19 mouse cellular contexts compared by ENCODE assay signal in the genomic region with DNA sequence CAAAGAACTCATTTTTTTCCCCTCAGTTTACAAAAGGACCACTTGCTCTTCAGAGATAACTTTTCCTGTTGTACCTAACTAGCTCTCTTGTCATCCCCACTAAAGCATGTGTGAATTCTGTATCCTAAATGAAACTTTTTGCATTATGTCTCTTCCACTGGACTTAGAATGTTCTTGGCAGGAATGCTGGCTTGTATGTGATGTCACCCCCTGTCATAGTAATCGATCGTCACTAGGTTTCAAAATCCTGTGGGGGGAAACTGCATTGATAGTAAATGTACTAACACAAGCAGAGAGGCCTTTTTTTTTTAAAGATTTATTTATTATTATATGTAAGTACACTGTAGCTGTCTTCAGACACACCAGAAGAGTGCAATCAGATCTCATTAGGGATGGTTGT.
"Had no signal": no experiment of that assay in that cellular context is flagged by ENCODE, and none has a peak within 500 bp of the region (broad histone marks: within the 10 kb centered on the region; RNA-seq: fewer than 3 reads in every experiment).

No protein-coding gene starts in this region.

- H3K9ac ChIP-seq: lung, embryonic 14.5 days; midbrain, embryonic 12.5 days; neural tube, embryonic 13.5 days; neural tube, embryonic 15.5 days had no signal

- ATAC-seq: midbrain, embryonic 16.5 days had no signal

- H3K4me3 ChIP-seq: midbrain, embryonic 10.5 days; midbrain, embryonic 12.5 days; myocyte; neural tube, embryonic 13.5 days; neural tube, embryonic 15.5 days had no signal

- H3K36me3 ChIP-seq: neural tube, embryonic 15.5 days had no signal

- H3K27ac ChIP-seq: midbrain, embryonic 10.5 days; midbrain, embryonic 12.5 days; neural tube, embryonic 13.5 days; neural tube, embryonic 15.5 days had no signal

- H3K4me1 ChIP-seq: midbrain, embryonic 12.5 days had no signal

- DNase-seq: lung, adult 18-20 months; lung, embryonic 14.5 days; lung, postnatal 10 days; lung, postnatal 4 days; midbrain, embryonic 14.5 days; retina, postnatal 1 day; right cerebral cortex, adult 18-20 months; right cerebral cortex, postnatal 25 days; right cerebral cortex, postnatal 4 days; spleen, adult 18-20 months; thymus, adult 18-20 months; thymus, postnatal 14 days; thymus, postnatal 36 days had no signal

- H3K9me3 ChIP-seq: midbrain, embryonic 10.5 days; midbrain, embryonic 12.5 days; neural tube, embryonic 13.5 days; neural tube, embryonic 15.5 days had no signal

- H3K27me3 ChIP-seq: midbrain, embryonic 12.5 days; neural tube, embryonic 13.5 days; neural tube, embryonic 15.5 days had no signal

- H3K4me2 ChIP-seq: lung, embryonic 14.5 days; midbrain, embryonic 12.5 days; neural tube, embryonic 13.5 days; neural tube, embryonic 15.5 days had no signal
